Mouse (Mus musculus) subcutaneous adipose tissue, adult 2 months (tissue): ENCODE data around the gene Mbd6. TPM values are rescaled to one million over a fixed set of nuclear protein-coding genes. Genes with fewer than 3 reads are reported as not detected.

Experiments
- polyA plus RNA-seq: library from polyadenylated mRNA; depleted of rRNA; stranded (reverse); fragments of >200 nt; gene quantifications from 2 replicates; pipeline ENCODE4 v1.2.3, GENCODE M21; 2012; ENCODE audit warnings: low replicate concordance; rRNA removed

Gene Mbd6
- 31.4 and 44.7 TPM in 2 replicates for polyA plus RNA-seq

GRCm38 (mm10) chr10:127288800-127289572, at the start of gene Mbd6:
Mbd6 (minus strand) TSS chr10:127289018.

DNA sequence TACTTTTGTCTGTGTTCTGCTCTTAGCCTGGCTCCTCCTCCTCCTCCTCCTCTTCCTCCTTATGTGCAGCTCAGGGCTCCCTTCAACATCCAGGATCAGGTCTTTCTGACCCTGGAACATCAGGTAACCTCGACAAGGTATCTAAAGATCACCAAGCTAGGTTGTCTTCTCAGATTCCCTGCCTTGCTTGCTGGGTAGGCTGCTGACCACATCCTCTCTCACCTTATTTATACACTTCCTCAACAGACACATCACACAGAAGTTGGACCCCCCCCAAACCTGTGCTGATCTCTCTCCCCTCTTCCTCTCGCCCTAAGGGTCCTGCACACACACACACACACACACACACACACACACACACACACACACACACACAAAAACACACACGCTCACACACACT, 32.8 kb upstream of the Mbd6 start, which contains the start of gene Arhgap9:
TSS of gene Arhgap9 (plus strand) at position 344 of the 400 bp plus-strand sequence.

GRCm38 (mm10) chr10:127311476-127312355, 22.9 kb upstream of the Mbd6 start, which contains the start of gene Mars:
Mars (minus strand) TSS chr10:127311786.

DNA sequence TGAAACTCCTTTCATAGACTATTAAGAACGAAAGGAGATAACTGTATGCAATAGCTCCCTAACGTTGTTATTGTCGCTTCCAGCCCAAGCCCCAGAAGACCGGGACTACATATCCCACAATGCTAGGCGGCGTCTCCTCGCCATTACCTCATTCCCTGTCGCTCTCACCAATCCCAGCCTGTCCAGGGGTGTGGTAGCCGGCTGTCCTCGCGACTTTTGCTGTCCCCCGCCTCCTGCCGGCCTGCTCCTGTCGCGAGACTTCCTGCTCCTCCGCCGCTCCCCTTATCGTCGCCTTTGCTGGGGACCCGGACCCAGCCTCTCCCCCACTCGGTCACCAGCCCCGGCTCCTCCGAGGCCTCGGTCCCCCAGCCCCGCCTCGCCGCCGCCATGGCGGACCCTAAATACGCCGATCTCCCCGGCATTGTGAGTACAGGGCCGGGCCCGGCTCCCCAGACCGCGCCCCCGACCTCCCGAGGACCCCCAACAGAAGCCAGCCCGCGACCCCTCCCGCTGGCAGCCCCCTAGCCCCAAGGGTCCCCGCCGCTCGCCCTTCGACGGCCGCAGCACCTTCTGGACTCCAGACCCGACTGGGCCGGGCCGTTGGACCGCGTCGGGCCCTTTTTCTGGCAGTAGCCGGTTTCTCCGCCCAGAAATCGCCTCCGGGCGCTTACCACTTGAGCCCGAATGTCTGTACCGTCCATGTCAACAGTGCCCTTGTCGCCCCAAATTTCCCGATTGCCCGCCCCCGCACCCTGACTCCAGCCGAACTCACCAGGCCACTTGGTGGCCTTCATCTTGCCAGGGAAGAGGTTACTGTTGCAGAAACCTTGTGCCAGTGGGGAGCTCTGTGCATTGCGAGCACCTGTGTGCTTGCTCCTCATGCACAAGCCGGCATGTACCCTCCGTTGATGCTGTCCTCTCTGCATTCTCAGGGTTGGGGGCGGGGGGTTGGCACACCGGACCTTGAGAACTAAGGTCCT, 22.4 kb downstream of the Mbd6 start, which contains the start of gene Dctn2:
TSS of gene Dctn2 (plus strand) at position 257 of the 980 bp plus-strand sequence.

DNA sequence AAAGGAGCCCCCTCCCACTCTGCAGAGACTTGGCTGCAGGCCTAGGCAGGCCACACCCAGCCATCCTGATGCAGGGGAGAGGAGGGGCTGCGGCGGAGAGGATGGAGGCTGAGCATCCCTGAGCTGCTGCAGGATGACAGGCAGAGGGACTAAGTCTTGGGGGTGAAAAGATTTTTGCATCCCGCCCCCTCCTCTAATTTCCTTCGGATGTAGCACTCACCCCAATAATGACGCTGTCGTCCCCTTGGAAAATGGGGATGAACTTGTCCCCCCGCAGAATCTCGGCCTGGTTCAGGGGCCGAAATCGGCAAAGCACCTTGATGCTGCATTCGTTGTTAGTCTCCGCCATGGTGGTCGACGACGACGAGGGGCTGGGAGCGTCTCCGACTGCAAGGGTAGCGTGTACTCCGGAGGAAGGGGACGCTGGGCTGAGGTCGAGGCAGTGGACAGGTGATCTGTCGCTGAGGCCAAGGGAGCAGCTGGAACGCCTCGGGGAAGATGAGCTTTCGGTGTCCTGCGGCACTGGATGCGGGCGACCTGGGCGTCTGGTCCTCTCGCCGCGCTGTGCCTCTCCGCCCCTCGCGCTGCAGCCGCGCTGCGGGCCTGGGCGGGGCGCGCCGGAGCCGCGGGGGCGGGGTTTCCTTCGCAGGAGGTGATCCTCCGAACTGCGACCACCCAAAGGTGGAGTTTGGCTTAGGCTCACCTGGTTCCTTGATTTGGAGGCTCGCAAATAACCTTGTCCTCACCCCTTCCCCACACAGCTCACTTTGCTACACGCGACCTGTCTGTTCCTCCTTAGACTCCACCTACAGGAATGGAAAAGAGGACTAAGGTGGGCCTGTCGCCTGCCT, 26.0 kb downstream of the Mbd6 start, which contains the start of gene Kif5a:
TSS of gene Kif5a (minus strand) at position 801 of the 851 bp plus-strand sequence.

Other genes with a start within 250 kb of the Mbd6 start
- gene Mettl1, start 247.6 kb downstream of the Mbd6 start, polyA plus RNA-seq = 18.2 and 43.8 TPM in 2 replicates
- 0.13 and 1.5 TPM in 2 replicates for gene Eef1akmt3, start 247.5 kb downstream of the Mbd6 start, polyA plus RNA-seq
- gene Cyp27b1, start 240.8 kb downstream of the Mbd6 start, polyA plus RNA-seq = 0.37 and 0.60 TPM in 2 replicates
- gene March9, start 228.8 kb downstream of the Mbd6 start, polyA plus RNA-seq = 1.2 and 10.2 TPM in 2 replicates
- gene Cdk4, start 225.5 kb downstream of the Mbd6 start, polyA plus RNA-seq = 148 and 541 TPM in 2 replicates
- 121 and 174 TPM in 2 replicates for gene Tspan31, start 218.8 kb downstream of the Mbd6 start, polyA plus RNA-seq
- 4.8 and 25.1 TPM in 2 replicates for gene Agap2, start 213.7 kb downstream of the Mbd6 start, polyA plus RNA-seq
- gene Os9, start 167.9 kb downstream of the Mbd6 start, polyA plus RNA-seq = 95.7 and 99.4 TPM in 2 replicates
- 9.0 and 26.1 TPM in 2 replicates for gene B4galnt1, start 123.8 kb downstream of the Mbd6 start, polyA plus RNA-seq
- gene Slc26a10, start 108.4 kb downstream of the Mbd6 start, polyA plus RNA-seq = 2.3 and 4.2 TPM in 2 replicates
- gene Arhgef25, start 98.9 kb downstream of the Mbd6 start, polyA plus RNA-seq = 29.9 and 129 TPM in 2 replicates
- gene Dtx3, start 93.3 kb downstream of the Mbd6 start, polyA plus RNA-seq = 173 and 346 TPM in 2 replicates
- gene Pip4k2c, start 77.4 kb downstream of the Mbd6 start, polyA plus RNA-seq = 38.6 and 48.2 TPM in 2 replicates
- gene Kif5a, start 25.7 kb downstream of the Mbd6 start, polyA plus RNA-seq = 3.6 and 7.9 TPM in 2 replicates
- gene Dctn2, start 22.6 kb downstream of the Mbd6 start, polyA plus RNA-seq = 266 and 298 TPM in 2 replicates
- gene Mars, start 22.8 kb upstream of the Mbd6 start, polyA plus RNA-seq = 66.5 and 79.6 TPM in 2 replicates
- gene Arhgap9, start 32.9 kb upstream of the Mbd6 start, polyA plus RNA-seq = 8.7 and 11.8 TPM in 2 replicates
- 4.5 and 159 TPM in 2 replicates for gene Gli1, start 53.0 kb upstream of the Mbd6 start, polyA plus RNA-seq
- gene Inhbe, start 65.4 kb upstream of the Mbd6 start, polyA plus RNA-seq = 0.03 TPM in 1 of 2 replicates, not detected in the other
- gene Inhbc, start 81.4 kb upstream of the Mbd6 start, polyA plus RNA-seq = not detected in 2 replicates
- gene R3hdm2, start 91.3 kb upstream of the Mbd6 start, polyA plus RNA-seq = 68.8 and 82.7 TPM in 2 replicates
- gene Stac3, start 212.7 kb upstream of the Mbd6 start, polyA plus RNA-seq = 2.0 and 5.6 TPM in 2 replicates
- 51.9 and 59.2 TPM in 2 replicates for gene Ndufa4l2, start 225.9 kb upstream of the Mbd6 start, polyA plus RNA-seq
- 40.8 and 93.7 TPM in 2 replicates for gene Shmt2, start 233.4 kb upstream of the Mbd6 start, polyA plus RNA-seq
- gene Nxph4, start 245.5 kb upstream of the Mbd6 start, polyA plus RNA-seq = 0.09 and 0.36 TPM in 2 replicates